Mouse (Mus musculus) liver, embryonic 11.5 days (tissue): ENCODE data around the gene Otop3. TPM values are rescaled to one million over a fixed set of nuclear protein-coding genes. Genes with fewer than 3 reads are reported as not detected.

ENCODE experiments used
- ATAC-seq: fragments of 200-750 bp; cut with Nextera tagmentation; replicated peaks from 2 replicates; pipeline ENCODE4 v1.8.0; 2017; ENCODE audit warnings: moderate number of reproducible peaks, mild to moderate bottlenecking, moderate TSS enrichment, moderate library complexity; ENCODE audit not compliant: low FRiP score
- DNase-seq: peaks from one replicate; pipeline ENCODE4 v3.0.0-alpha.2; 2017; ENCODE audit warnings: low spot score
- H3K27ac ChIP-seq: fragments of 300-500 bp; sonication (generic); 2 replicates; pipeline ENCODE4 v1.5.1; 2014; ENCODE audit warnings: mild to moderate bottlenecking, low read depth, low read length, control low read depth
- H3K27me3 ChIP-seq: fragments of 300-500 bp; sonication (generic); replicated peaks from 2 replicates; pipeline ENCODE4 v1.6.1; 2014; ENCODE audit warnings: low read length, mixed read lengths; ENCODE audit not compliant: control insufficient read depth, insufficient read depth
- H3K36me3 ChIP-seq: fragments of 300-500 bp; sonication (generic); 2 replicates; pipeline ENCODE4 v1.6.1; 2014; ENCODE audit warnings: mild to moderate bottlenecking, low read length, moderate library complexity, mixed read lengths; ENCODE audit not compliant: control insufficient read depth, insufficient read depth
- H3K4me1 ChIP-seq: fragments of 300-500 bp; sonication (generic); replicated peaks from 2 replicates; pipeline ENCODE4 v1.6.1; 2014; ENCODE audit warnings: low read length, mixed read lengths; ENCODE audit not compliant: control insufficient read depth, insufficient read depth
- H3K4me2 ChIP-seq: fragments of 300-500 bp; sonication (generic); 2 replicates; pipeline ENCODE4 v1.6.1; 2014; ENCODE audit warnings: mild to moderate bottlenecking, control low read depth, moderate library complexity
- H3K4me3 ChIP-seq: fragments of 300-500 bp; sonication (generic); 2 replicates; pipeline ENCODE4 v1.5.1; 2014; ENCODE audit warnings: low read depth, low read length, control low read depth
- H3K9ac ChIP-seq: fragments of 300-500 bp; sonication (generic); 2 replicates; pipeline ENCODE4 v1.6.1; 2014; ENCODE audit warnings: low read depth, low read length, control low read depth
- H3K9me3 ChIP-seq: fragments of 300-500 bp; sonication (generic); 2 replicates; pipeline ENCODE4 v1.6.1; 2016; ENCODE audit warnings: low read length, inconsistent platforms, mixed read lengths; ENCODE audit not compliant: control insufficient read depth
- WGBS: fragments of 180-500 bp; shearing (Covaris S2); extraction: QIAGEN DNeasy Blood & Tissue Kit; methylation state at CpG from one replicate; pipeline ENCODE4 v1.1.7; 2014; 5-methylcytosine and 5-hydroxymethylcytosine counted together
- polyA plus RNA-seq: library from polyadenylated mRNA; unstranded; fragments of >200 nt; fragmentation: Nextera tagmentation; extraction: Ambion mirVana; gene quantifications from 2 replicates; pipeline ENCODE4 v1.2.1, GENCODE M21; 2014

The Otop3 gene
- polyA plus RNA-seq, 1 experiment from 2014 or later, result not detected

DNA sequence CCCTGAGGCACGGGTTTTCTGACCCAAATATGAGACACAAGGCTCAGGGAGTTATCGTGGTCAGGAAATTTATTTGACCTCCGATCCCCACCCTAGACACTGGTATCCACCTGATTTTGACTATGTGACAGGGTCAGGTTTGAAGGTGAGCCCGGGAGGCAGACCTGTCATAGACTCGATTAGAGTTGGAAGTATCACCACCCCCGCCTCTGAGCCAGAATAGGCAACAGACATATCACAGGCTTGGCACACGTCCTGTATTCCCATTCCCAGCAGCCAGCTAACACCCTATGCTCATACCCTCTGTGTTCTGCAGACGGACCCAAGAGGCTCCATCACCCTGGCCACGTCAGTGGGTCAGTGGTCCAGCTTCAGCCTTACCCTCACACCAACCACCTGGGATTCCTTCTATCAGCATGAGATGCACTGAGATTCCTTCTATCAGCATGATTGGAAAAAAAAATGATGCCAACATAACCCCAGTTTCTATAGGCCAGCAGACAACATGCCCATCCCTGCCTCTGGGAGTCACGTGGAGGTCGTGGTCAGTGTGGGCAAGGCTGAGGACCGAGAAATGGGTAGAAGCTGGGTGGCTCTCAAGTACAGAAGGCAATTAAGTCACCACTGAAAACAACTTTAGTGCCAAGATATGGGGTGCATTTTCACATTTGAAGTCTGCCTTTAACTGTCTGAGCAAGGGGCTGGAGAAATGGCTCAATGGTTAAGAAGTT is 40.3 kb downstream of the Otop3 start:
- H3K27ac ChIP-seq, result no peak overlapping the region
- H3K4me2 ChIP-seq, result peak overlapping the region; percentile 49; the same call in 1 of the 2 replicates
- peaks cover 4% of the 10 kb centered on the region; the same call in 1 of the 2 replicates for H3K4me1 ChIP-seq
- peaks cover 46% of the 10 kb centered on the region for H3K27me3 ChIP-seq
- DNase-seq, result no peak
- WGBS, result 59% methylated on average over 12 of the region's 12 CpGs
- ATAC-seq, result no peak
- no peak overlapping the region for H3K9ac ChIP-seq
- H3K9me3 ChIP-seq, result no peaks in the 10 kb centered on the region
- H3K4me3 ChIP-seq, result no peak overlapping the region
- no peaks in the 10 kb centered on the region for H3K36me3 ChIP-seq

DNA sequence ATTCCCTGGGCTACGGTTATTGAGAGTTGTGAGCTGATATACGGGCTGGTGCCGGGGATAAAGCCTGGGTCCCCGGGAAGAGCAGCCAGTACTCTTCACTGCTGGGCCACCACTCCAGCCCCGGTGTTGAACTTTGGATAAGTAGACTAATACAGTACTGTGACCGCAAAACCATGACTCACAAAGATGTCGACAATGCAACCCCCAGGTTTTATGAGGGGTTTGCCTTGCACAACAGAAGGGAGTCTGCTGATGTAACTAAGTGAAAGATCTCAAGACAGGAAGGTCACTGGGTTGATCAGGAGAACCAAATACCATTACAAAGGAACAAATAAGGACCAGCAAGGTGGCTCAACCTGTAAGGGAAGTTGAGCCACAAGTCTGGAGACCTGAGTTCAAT is 42.2 kb downstream of the Otop3 start:
- H3K4me3 ChIP-seq, result no peak overlapping the region
- ATAC-seq, result no peak
- no peaks in the 10 kb centered on the region for H3K36me3 ChIP-seq
- H3K4me1 ChIP-seq, result peaks cover 4% of the 10 kb centered on the region; the same call in 1 of the 2 replicates
- DNase-seq, result no peak
- H3K4me2 ChIP-seq, result no peak overlapping the region
- peaks cover 44% of the 10 kb centered on the region for H3K27me3 ChIP-seq
- 66% methylated on average over 7 of the region's 7 CpGs for WGBS
- no peaks in the 10 kb centered on the region for H3K9me3 ChIP-seq
- no peak overlapping the region for H3K27ac ChIP-seq
- no peak overlapping the region for H3K9ac ChIP-seq

DNA sequence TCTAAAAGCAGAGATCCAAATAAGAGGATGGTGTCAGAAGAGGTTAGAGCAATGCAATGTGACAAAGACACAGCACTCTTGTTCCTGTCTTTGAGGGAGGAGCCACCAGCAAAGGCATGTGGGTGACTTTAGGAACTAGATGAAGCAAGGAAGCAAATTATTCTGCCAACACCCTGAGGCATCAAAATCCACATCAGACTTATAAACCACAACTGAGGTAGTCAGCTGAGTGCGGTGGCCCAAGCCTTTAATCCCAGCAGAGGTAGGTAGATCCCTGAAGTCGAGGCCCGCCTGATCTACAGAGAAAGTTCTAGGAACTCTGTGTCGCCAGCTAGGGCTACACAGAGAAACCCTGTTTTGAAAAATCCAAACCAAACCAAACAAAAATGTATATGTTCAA is 42.7 kb downstream of the Otop3 start:
- peaks cover 4% of the 10 kb centered on the region; the same call in 1 of the 2 replicates for H3K4me1 ChIP-seq
- no peaks in the 10 kb centered on the region for H3K9me3 ChIP-seq
- WGBS, result 80% methylated on average over 4 of the region's 4 CpGs
- no peak for ATAC-seq
- H3K27ac ChIP-seq, result no peak overlapping the region
- H3K36me3 ChIP-seq, result no peaks in the 10 kb centered on the region
- H3K9ac ChIP-seq, result no peak overlapping the region
- H3K4me3 ChIP-seq, result no peak overlapping the region
- H3K4me2 ChIP-seq, result no peak overlapping the region
- DNase-seq, result no peak
- H3K27me3 ChIP-seq, result peaks cover 47% of the 10 kb centered on the region

DNA sequence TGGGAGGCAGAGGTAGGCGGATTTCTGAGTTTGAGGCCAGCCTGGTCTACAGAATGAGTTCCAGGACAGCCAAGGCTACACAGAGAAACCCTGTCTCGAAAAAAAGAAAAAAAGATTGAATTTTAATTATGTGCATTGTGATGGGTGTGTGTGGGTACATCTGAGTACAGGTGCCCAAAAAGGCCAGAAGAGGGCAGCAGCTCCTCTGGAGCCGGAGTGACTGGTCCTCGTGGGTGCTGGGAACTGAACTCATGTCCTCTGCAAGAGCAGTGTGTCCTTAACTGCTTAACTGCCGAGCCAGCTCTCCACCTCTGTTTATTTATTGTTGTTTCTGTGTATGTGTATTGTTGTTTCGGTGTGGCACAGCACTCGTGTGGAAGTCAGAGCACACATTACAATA is 43.3 kb downstream of the Otop3 start:
- H3K9me3 ChIP-seq, result no peaks in the 10 kb centered on the region
- no peak overlapping the region for H3K4me3 ChIP-seq
- no peak for ATAC-seq
- H3K36me3 ChIP-seq, result no peaks in the 10 kb centered on the region
- H3K4me1 ChIP-seq, result peaks cover 4% of the 10 kb centered on the region; the same call in 1 of the 2 replicates
- DNase-seq, result no peak
- no peak overlapping the region for H3K27ac ChIP-seq
- no peak overlapping the region for H3K4me2 ChIP-seq
- WGBS, result 85% methylated on average over 7 of the region's 7 CpGs
- no peak overlapping the region for H3K9ac ChIP-seq
- H3K27me3 ChIP-seq, result peaks cover 52% of the 10 kb centered on the region

DNA sequence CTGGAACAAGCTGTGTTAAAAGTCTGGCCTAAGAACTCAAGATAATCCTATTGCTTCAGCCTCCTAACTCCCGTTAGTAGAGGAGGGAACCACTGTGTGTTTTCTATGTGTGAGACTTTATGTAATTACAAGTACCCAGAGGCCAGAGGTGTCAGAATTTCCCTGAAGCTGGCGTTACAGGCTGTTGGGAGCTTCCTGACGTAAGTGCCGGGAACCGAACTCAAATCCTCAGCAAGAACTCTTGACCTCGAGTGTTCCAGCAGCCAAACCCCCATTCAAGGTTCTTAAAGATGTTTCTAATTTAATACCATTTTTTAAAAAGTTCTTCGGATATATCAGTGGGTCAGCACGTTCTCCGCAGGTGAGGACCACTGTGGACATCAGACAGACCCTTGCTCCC is 46.7 kb downstream of the Otop3 start:
- no peak overlapping the region; the same call in 1 of the 2 replicates for H3K4me3 ChIP-seq
- H3K27ac ChIP-seq, result no peak overlapping the region
- H3K4me1 ChIP-seq, result peaks cover 7% of the 10 kb centered on the region
- no peak for DNase-seq
- WGBS, result 28% methylated on average over 9 of the region's 9 CpGs
- H3K4me2 ChIP-seq, result peak overlapping the region; percentile 73
- ATAC-seq, result no peak
- H3K9me3 ChIP-seq, result no peaks in the 10 kb centered on the region
- no peaks in the 10 kb centered on the region for H3K36me3 ChIP-seq
- peaks cover 38% of the 10 kb centered on the region for H3K27me3 ChIP-seq
- no peak overlapping the region for H3K9ac ChIP-seq

DNA sequence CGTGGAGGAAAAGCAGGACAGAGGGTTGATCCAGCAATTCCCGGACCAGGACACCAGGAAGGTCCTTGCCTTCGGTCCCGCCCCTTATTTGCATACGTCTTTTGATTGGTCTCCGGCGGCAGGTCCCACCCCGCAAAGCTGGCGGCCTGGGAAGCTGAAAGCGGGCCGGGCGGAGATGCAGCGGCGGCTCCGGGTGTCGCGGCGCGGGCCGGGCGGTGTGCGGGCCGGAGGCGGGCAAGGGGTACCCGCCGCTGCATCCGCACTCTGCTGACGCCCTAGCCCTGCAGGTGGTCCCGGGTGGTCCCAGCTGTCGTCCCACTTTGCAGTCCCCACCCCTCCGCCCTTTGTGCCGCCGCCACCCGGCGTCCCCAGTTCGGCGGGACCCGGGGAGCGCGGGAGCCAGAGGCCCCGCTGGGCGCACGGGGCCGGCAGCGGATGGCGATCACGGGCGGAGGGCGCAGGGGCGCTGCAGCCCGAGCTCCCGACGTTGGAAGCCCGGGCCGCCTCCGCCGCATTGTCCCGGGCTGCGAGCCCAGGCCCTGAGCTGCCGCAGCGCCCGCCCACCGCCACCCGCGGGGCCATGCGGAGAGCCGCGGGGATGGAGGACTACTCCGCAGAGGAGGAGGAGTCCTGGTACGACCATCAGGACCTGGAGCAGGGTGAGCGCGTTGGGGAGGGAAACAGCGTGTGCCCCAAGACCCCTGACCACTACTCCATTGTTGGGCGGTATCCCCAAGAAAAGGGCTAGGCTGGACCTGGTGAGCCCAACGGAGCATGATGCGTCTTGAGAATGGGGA is 47.4 kb downstream of the Otop3 start, which contains the start of gene Cdr2l:
TSS of gene Cdr2l (plus strand) at position 174 of the 797 bp plus-strand sequence.
- peaks cover 7% of the 10 kb centered on the region for H3K4me1 ChIP-seq
- peak within 1 kb of the TSS; percentile 63 for H3K4me3 ChIP-seq
- H3K9ac ChIP-seq, result peak within 1 kb of the TSS; percentile 59
- ATAC-seq, result peak; percentile 71
- peak; percentile 81 for DNase-seq
- H3K27ac ChIP-seq, result no peak within 1 kb of the TSS
- no peaks in the 10 kb centered on the region for H3K9me3 ChIP-seq
- no peaks in the 10 kb centered on the region for H3K36me3 ChIP-seq
- peak within 1 kb of the TSS; percentile 73 for H3K4me2 ChIP-seq
- peaks cover 38% of the 10 kb centered on the region for H3K27me3 ChIP-seq
- 1% methylated on average over 75 of the region's 76 CpGs for WGBS

DNA sequence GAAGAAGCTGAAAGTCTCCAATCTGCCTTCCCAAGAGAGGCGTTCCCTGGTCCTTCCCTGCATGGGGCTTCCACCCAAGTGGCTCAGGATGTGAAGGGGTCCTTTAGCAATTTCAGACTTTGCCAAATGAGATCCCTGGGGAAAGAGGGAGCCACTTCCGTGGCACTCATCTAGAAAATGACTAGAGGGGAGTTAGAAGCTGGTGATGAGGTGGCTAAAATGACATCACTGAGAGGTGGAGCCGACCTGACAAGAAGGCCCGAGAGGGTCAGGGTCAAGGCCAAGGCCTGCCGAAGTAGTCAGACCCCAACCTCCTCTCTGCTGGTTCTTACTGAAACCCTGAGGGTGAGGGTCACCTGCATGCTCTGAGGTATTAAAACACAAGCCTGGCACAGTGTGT is 48.4 kb downstream of the Otop3 start:
- peak overlapping the region; percentile 63 for H3K4me3 ChIP-seq
- H3K9me3 ChIP-seq, result no peaks in the 10 kb centered on the region
- peaks cover 38% of the 10 kb centered on the region for H3K27me3 ChIP-seq
- 23% methylated on average over 5 of the region's 5 CpGs for WGBS
- H3K36me3 ChIP-seq, result no peaks in the 10 kb centered on the region
- peaks cover 7% of the 10 kb centered on the region for H3K4me1 ChIP-seq
- no peak overlapping the region for H3K27ac ChIP-seq
- ATAC-seq (no peak), DNase-seq (no peak)
- peak overlapping the region; percentile 73 for H3K4me2 ChIP-seq
- H3K9ac ChIP-seq, result no peak overlapping the region

DNA sequence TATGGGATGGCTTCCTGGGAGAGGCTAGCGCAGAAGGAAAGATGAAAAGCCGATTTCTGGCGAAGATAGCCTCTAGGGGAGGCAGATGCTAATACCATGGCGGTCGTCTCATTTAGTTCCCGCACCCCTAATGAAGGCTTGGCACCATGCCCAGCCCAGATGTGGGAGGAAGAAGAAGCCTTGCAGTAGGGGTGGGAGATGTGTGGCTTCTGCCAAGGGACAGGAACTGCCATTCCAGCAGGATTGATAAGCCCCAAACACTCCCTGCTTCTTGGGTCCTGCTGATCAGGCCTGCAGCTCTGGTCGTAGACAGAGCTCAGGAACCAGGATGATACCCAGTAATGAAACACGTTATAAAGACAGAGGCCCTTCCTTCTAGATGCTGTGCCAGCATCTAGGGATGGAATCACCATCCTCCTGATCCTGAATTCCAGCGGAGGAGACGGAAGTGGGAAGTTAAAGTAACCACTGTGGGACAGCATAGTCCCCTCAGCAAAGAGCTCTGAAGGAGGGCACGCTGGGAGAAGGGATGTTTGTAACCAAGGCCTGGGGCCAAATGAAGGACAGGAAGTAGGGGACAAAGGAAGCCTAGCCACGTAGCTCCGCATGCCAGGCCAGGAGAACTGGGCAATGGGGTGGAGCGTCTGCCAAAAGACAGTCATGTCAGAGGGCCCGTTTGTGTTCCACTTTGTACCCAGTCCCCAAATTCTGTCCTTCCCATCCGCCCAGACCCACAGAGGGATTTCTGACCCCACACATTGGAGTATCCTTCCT is 49.4 kb downstream of the Otop3 start:
- Histone ChIP-seq H3K36me3 (no peaks in the 10 kb centered on the region), H3K9me3 (no peaks in the 10 kb centered on the region), H3K4me2 (peak overlapping the region; percentile 73), H3K27ac (peak overlapping the region; percentile 28; the same call in 1 of the 2 replicates), H3K9ac (no peak overlapping the region), H3K4me1 (peaks cover 7% of the 10 kb centered on the region), H3K4me3 (peak overlapping the region; percentile 63; the same call in 1 of the 2 replicates), H3K27me3 (peaks cover 38% of the 10 kb centered on the region)
- ATAC-seq (no peak), DNase-seq (no peak)
- 60% methylated on average over 16 of the region's 16 CpGs for WGBS
